Mouse (Mus musculus) thymus, adult 2 months (tissue): Measurements from ENCODE around the gene Tex22.

ENCODE experiments used
- CTCF ChIP-seq: fragments of 200-500 bp; IDR thresholded peaks from 2 replicates; pipeline ENCODE4 v1.5.1; 2012; ENCODE audit warnings: mild to moderate bottlenecking, control low read depth, low read length, moderate library complexity, borderline replicate concordance; ENCODE audit not compliant: control insufficient read depth, poor library complexity, insufficient read depth; ENCODE audit errors: extremely low read depth
- POLR2A ChIP-seq: fragments of 200-500 bp; IDR thresholded peaks from 2 replicates; pipeline ENCODE4 v1.6.1; 2012; ENCODE audit warnings: mild to moderate bottlenecking, low read length, control low read depth, moderate library complexity; ENCODE audit not compliant: control insufficient read depth, poor library complexity, insufficient read depth; ENCODE audit errors: extremely low read depth

DNA sequence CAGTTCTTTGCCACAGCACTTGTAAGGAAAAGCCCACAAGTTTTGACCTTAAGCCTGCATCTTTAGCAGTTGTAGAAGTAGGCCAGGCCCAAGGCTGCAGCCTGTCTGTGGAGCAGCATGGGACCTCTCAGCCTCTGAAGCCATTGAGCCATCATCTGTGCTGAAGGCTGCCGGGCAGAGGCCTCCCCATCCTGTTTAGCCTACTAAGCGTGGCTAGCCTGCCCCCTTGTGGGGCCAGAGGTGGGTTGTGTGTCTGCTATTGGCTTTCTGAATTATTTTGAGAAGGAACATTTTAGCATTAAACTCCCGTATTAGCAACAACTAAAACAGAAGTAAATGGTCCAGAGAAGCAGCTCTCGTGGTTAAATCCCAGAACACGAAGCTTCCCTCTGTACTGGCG, 28.2 kb downstream of the Tex22 start:
- TF ChIP-seq POLR2A (no peak), CTCF (0 out of 2 replicates have a peak, but pooled peaks have one; percentile 48)
